Mouse (Mus musculus) C2C12 (cell line): Measurements from ENCODE around the gene Endov.

Experiments used
- CTCF ChIP-seq: IDR thresholded peaks from one replicate; pipeline ENCODE4 v1.5.1; 2011; ENCODE audit not compliant: control insufficient read depth, insufficient read depth, insufficient read length
- MAX ChIP-seq: IDR thresholded peaks from one replicate; pipeline ENCODE4 v1.6.1; 2011; ENCODE audit warnings: mild to moderate bottlenecking, control low read depth

GRCm38 (mm10) chr11:119493516-119493915 is 2.4 kb downstream of the Endov start:
- TF ChIP-seq CTCF (no peak), MAX (no peak)
